Mouse (Mus musculus): ENCODE results near the gene Ptpdc1.
A peak's percentile ranks its signal among the peaks of the same experiment; 100 is the strongest.

- TF ChIP-seq CTCF (IDR thresholded peaks at IDR 0.05) (no peak), EP300 (IDR thresholded peaks at IDR 0.05; ENCODE audit: insufficient read depth, low read depth, low read length) (0 out of 2 replicates have a peak, but pooled peaks have one; percentile 17)
These were observed 94.8 kb downstream of the Ptpdc1 start for GRCm38 (mm10) chr13:48530685-48531084.

Measured in heart, adult 2 months (tissue).